Mouse (Mus musculus): Measurements from ENCODE around the gene Scd3. TPM values are rescaled to one million over a fixed set of nuclear protein-coding genes. Genes with fewer than 3 reads are reported as not detected.
"Not testable (repeated sequence)": the region's sequence is repeated elsewhere in the genome, so short reads cannot be mapped to it uniquely, and the experiment has no call there.

Gene Scd3
- polyA plus RNA-seq, 1 experiment from 2014 or later = 3.5 TPM

GRCm38 (mm10) chr19:44245761-44246171 lies 42.7 kb downstream of the Scd3 start:
- Histone ChIP-seq H3K9ac (no peak overlapping the region), H3K4me3 (0 out of 2 replicates have a peak overlapping the region, but pooled peaks have one; percentile 50), H3K9me3 (no peaks in the 10 kb centered on the region), H3K4me1 (replicated peaks) (peaks cover 28% of the 10 kb centered on the region), H3K27me3 (no peaks in the 10 kb centered on the region), H3K36me3 (no peaks in the 10 kb centered on the region), H3K27ac (no peak overlapping the region), H3K4me2 (peak overlapping the region; percentile 77; the same call in 1 of the 2 replicates)
- WGBS = 3% methylated on average over 5 of the region's 5 CpGs
- ATAC-seq (ENCODE audit: low FRiP score) = no peak

- 38% methylated on average over 11 of the region's 11 CpGs for WGBS
- peak overlapping the region; percentile 77 for H3K4me2 ChIP-seq
- no peaks in the 10 kb centered on the region for H3K9me3 ChIP-seq
- no peak overlapping the region for H3K27ac ChIP-seq
- H3K4me1 ChIP-seq (replicated peaks) = peaks cover 28% of the 10 kb centered on the region
- peak overlapping the region; percentile 50 for H3K4me3 ChIP-seq
- peak overlapping the region; percentile 39 for H3K9ac ChIP-seq
- H3K36me3 ChIP-seq = no peaks in the 10 kb centered on the region
- no peaks in the 10 kb centered on the region for H3K27me3 ChIP-seq
- no peak for ATAC-seq (ENCODE audit: low FRiP score)
These were observed 43.4 kb downstream of the Scd3 start for GRCm38 (mm10) chr19:44246341-44246911.

- Histone ChIP-seq H3K9me3 (no peaks in the 10 kb centered on the region), H3K4me2 (peak overlapping the region; percentile 77), H3K4me1 (replicated peaks) (peaks cover 28% of the 10 kb centered on the region), H3K36me3 (no peaks in the 10 kb centered on the region), H3K4me3 (peak overlapping the region; percentile 50), H3K27ac (peak overlapping the region; percentile 93), H3K9ac (peak overlapping the region; percentile 78), H3K27me3 (no peaks in the 10 kb centered on the region)
- 2% methylated on average over 25 of the region's 25 CpGs for WGBS
- ATAC-seq (ENCODE audit: low FRiP score) = peak; percentile 24
These were observed 44.4 kb downstream of the Scd3 start for GRCm38 (mm10) chr19:44247281-44248080.

GRCm38 (mm10) chr19:44248081-44248853 lies 45.2 kb downstream of the Scd3 start:
- Histone ChIP-seq H3K36me3 (no peaks in the 10 kb centered on the region), H3K4me3 (peak overlapping the region; percentile 50), H3K9ac (peak overlapping the region; percentile 78), H3K4me2 (peak overlapping the region; percentile 77), H3K27me3 (no peaks in the 10 kb centered on the region), H3K9me3 (no peaks in the 10 kb centered on the region), H3K4me1 (replicated peaks) (peaks cover 28% of the 10 kb centered on the region), H3K27ac (peak overlapping the region; percentile 93)
- peak; percentile 97 for ATAC-seq (ENCODE audit: low FRiP score)
- 3% methylated on average over 36 of the region's 36 CpGs for WGBS

- Histone ChIP-seq H3K4me2 (peak overlapping the region; percentile 77), H3K27ac (peak overlapping the region; percentile 93), H3K9ac (no peak overlapping the region), H3K4me3 (no peak overlapping the region), H3K9me3 (no peaks in the 10 kb centered on the region), H3K4me1 (replicated peaks) (peaks cover 28% of the 10 kb centered on the region), H3K27me3 (no peaks in the 10 kb centered on the region), H3K36me3 (no peaks in the 10 kb centered on the region)
- 67% methylated on average over 11 of the region's 11 CpGs for WGBS
- 0 out of 2 replicates have a peak, but pooled peaks have one; percentile 4 for ATAC-seq (ENCODE audit: low FRiP score)
These were observed 45.8 kb downstream of the Scd3 start for GRCm38 (mm10) chr19:44248854-44249351.

GRCm38 (mm10) chr19:44251138-44251537 lies 48.1 kb downstream of the Scd3 start:
- ATAC-seq (ENCODE audit: low FRiP score); H3K9ac ChIP-seq; H3K9me3 ChIP-seq; H3K27me3 ChIP-seq; H3K36me3 ChIP-seq; H3K27ac ChIP-seq; H3K4me2 ChIP-seq; H3K4me3 ChIP-seq: not testable (repeated sequence)
- WGBS = 92% methylated on average over 6 of the region's 6 CpGs
- H3K4me1 ChIP-seq (replicated peaks) = peaks cover 25% of the 10 kb centered on the region

GRCm38 (mm10) chr19:44251936-44252558 lies 49.0 kb downstream of the Scd3 start:
- H3K36me3 ChIP-seq = no peaks in the 10 kb centered on the region
- H3K4me1 ChIP-seq (replicated peaks) = peaks cover 16% of the 10 kb centered on the region
- 75% methylated on average over 12 of the region's 12 CpGs for WGBS
- ATAC-seq (ENCODE audit: low FRiP score) = no peak
- no peak overlapping the region for H3K9ac ChIP-seq
- no peak overlapping the region for H3K4me3 ChIP-seq
- H3K27me3 ChIP-seq = no peaks in the 10 kb centered on the region
- no peak overlapping the region for H3K4me2 ChIP-seq
- no peak overlapping the region for H3K27ac ChIP-seq
- H3K9me3 ChIP-seq = no peaks in the 10 kb centered on the region

- 84% methylated on average over 4 of the region's 4 CpGs for WGBS
- H3K27me3 ChIP-seq; H3K4me2 ChIP-seq; H3K36me3 ChIP-seq; H3K4me3 ChIP-seq; H3K27ac ChIP-seq; H3K9me3 ChIP-seq; H3K9ac ChIP-seq; H3K4me1 ChIP-seq (replicated peaks); ATAC-seq (ENCODE audit: low FRiP score): not testable (repeated sequence)
These were observed 51.0 kb downstream of the Scd3 start for GRCm38 (mm10) chr19:44254106-44254505.

- H3K36me3 ChIP-seq = no peaks in the 10 kb centered on the region
- WGBS = 90% methylated on average over 13 of the region's 13 CpGs
- H3K9me3 ChIP-seq = no peaks in the 10 kb centered on the region
- H3K9ac ChIP-seq = no peak overlapping the region
- H3K4me3 ChIP-seq = no peak overlapping the region
- no peak overlapping the region for H3K27ac ChIP-seq
- H3K27me3 ChIP-seq = no peaks in the 10 kb centered on the region
- H3K4me2 ChIP-seq = no peak overlapping the region
- H3K4me1 ChIP-seq (replicated peaks) = no peaks in the 10 kb centered on the region
- ATAC-seq (ENCODE audit: low FRiP score) = no peak
These were observed 54.4 kb downstream of the Scd3 start for GRCm38 (mm10) chr19:44257377-44257966.

- WGBS = 73% methylated on average over 4 of the region's 4 CpGs
- Histone ChIP-seq H3K9ac (no peak overlapping the region), H3K4me3 (no peak overlapping the region), H3K4me2 (no peak overlapping the region), H3K4me1 (replicated peaks) (no peaks in the 10 kb centered on the region), H3K27me3 (no peaks in the 10 kb centered on the region), H3K27ac (no peak overlapping the region), H3K9me3 (no peaks in the 10 kb centered on the region), H3K36me3 (no peaks in the 10 kb centered on the region)
- no peak for ATAC-seq (ENCODE audit: low FRiP score)
These were observed 56.4 kb downstream of the Scd3 start for GRCm38 (mm10) chr19:44259484-44259883.

GRCm38 (mm10) chr19:44260487-44260886 lies 57.4 kb downstream of the Scd3 start:
- H3K4me3 ChIP-seq = no peak overlapping the region
- H3K27ac ChIP-seq = no peak overlapping the region
- H3K27me3 ChIP-seq = no peaks in the 10 kb centered on the region
- ATAC-seq (ENCODE audit: low FRiP score) = no peak
- no peaks in the 10 kb centered on the region for H3K9me3 ChIP-seq
- no peaks in the 10 kb centered on the region for H3K4me1 ChIP-seq (replicated peaks)
- H3K36me3 ChIP-seq = no peaks in the 10 kb centered on the region
- no peak overlapping the region for H3K4me2 ChIP-seq
- H3K9ac ChIP-seq = no peak overlapping the region
- WGBS = 85% methylated on average over 5 of the region's 5 CpGs
